In the genomic region with DNA sequence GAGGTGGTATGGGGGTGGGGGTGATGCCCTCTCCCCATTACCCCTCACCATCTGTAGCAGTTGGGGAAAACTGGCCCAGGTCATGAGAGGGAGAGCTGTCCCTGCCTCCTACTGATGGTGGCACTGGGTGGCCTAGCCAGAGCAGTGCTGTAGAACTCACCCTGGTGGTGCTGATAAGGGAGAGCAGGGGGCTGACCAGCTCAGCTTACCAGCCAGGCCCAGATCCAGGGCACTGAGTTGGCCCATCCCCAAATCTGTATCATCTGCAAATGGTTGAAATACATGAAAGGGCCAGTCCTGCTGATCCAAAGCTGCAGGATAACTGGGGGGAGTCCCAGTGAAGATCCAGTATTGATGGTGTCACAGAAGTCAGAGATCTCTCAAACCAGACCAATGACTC, we compare ENCODE assay signal across 1 mouse cellular context.
TF ChIP-seq lines count a peak whose summit lies in the region.

No protein-coding gene starts in this region.

TF ChIP-seq in CH12.LX, 34 proteins besides CTCF, POLR2A, EP300 and RAD21:
- TF ChIP-seq TCF12 (IDR thresholded peaks at IDR 0.05; ENCODE audit: low read depth, low read length) (no peak), POLR2AphosphoS2 (IDR thresholded peaks at IDR 0.05; ENCODE audit: low read depth, low read length) (no peak), ZC3H11A (IDR thresholded peaks at IDR 0.05; ENCODE audit: low read depth, low read length) (no peak), UBTF (IDR thresholded peaks at IDR 0.05; ENCODE audit: low read depth, low read length) (no peak), SMC3 (IDR thresholded peaks at IDR 0.05; ENCODE audit: low read depth, low read length) (peak; percentile 4; the same call in 1 of the 2 replicates), MAZ (IDR thresholded peaks at IDR 0.05; ENCODE audit: low read depth, low read length) (no peak)
